In genomic region chr6:100121240-100121639, GRCm38 (mm10) we compare ENCODE assay signal across 12 mouse cellular contexts.
"Had no signal": no experiment of that assay in that cellular context is flagged by ENCODE, and none has a peak within 500 bp of the region (broad histone marks: within the 10 kb centered on the region; RNA-seq: fewer than 3 reads in every experiment).

No protein-coding gene starts in this region.

- DNase-seq: lung, embryonic 14.5 days; right cerebral cortex, postnatal 14 days; thymus, adult 2 months; thymus, postnatal 25 days; thymus, postnatal 4 days had no signal

- H3K9me3 ChIP-seq: liver, embryonic 12.5 days; stomach, embryonic 15.5 days had no signal

- H3K27ac ChIP-seq: liver, embryonic 12.5 days; liver, embryonic 14.5 days; midbrain, embryonic 10.5 days; neural tube, embryonic 12.5 days; stomach, embryonic 15.5 days; stomach, postnatal 0 days had no signal

- H3K27me3 ChIP-seq: neural tube, embryonic 12.5 days; stomach, embryonic 15.5 days had no signal

- ATAC-seq: liver, embryonic 12.5 days had no signal

- H3K4me2 ChIP-seq: liver, embryonic 12.5 days; lung, embryonic 14.5 days; midbrain, embryonic 12.5 days; neural tube, embryonic 12.5 days; stomach, embryonic 15.5 days had no signal

- H3K4me3 ChIP-seq: liver, embryonic 12.5 days; midbrain, embryonic 10.5 days; midbrain, embryonic 12.5 days; neural tube, embryonic 12.5 days; stomach, embryonic 15.5 days had no signal

- H3K9ac ChIP-seq: liver, embryonic 12.5 days; liver, embryonic 14.5 days; lung, embryonic 14.5 days; midbrain, embryonic 12.5 days; neural tube, embryonic 12.5 days; stomach, embryonic 15.5 days had no signal

- H3K36me3 ChIP-seq: liver, embryonic 12.5 days; midbrain, embryonic 10.5 days; midbrain, embryonic 12.5 days; neural tube, embryonic 12.5 days; stomach, embryonic 15.5 days had no signal

- H3K4me1 ChIP-seq: liver, embryonic 12.5 days had no signal
